Mouse (Mus musculus) limb, embryonic 11.5 days (tissue): ENCODE data around the gene Pgs1. TPM values are rescaled to one million over a fixed set of nuclear protein-coding genes. Genes with fewer than 3 reads are reported as not detected.

ENCODE experiments used
- microRNA-seq: library from miRNA; unstranded; fragments of <30 nt; microRNA quantifications from one replicate; pipeline ENCODE4, GENCODE M21; 2016
- polyA plus RNA-seq: library from polyadenylated mRNA; unstranded; fragments of >200 nt; fragmentation: Nextera tagmentation; extraction: Ambion mirVana; gene quantifications from 2 replicates; pipeline ENCODE4 v1.2.1, GENCODE M21; 2014

The Pgs1 gene
- polyA plus RNA-seq, 1 experiment from 2014 or later: 38.4 TPM

Small RNA genes lying within 50 kb of the gene (microRNA-seq; reads per million reads assigned to microRNA genes)
- not detected for gene Mir6933

Other genes with a start within 250 kb of the Pgs1 start
- gene Tmc8, start 204.2 kb upstream of the Pgs1 start, polyA plus RNA-seq: 0.60 and 0.87 TPM in 2 replicates
- gene Tmc6, start 204.1 kb upstream of the Pgs1 start, polyA plus RNA-seq: 13.5 and 19.3 TPM in 2 replicates
- 0.71 and 0.83 TPM in 2 replicates for gene 6030468B19Rik, start 188.6 kb upstream of the Pgs1 start, polyA plus RNA-seq
- gene Gm20708, start 176.6 kb upstream of the Pgs1 start, polyA plus RNA-seq: 0.16 TPM in 1 of 2 replicates, not detected in the other
- 30.1 and 33.2 TPM in 2 replicates for gene Syngr2, start 176.6 kb upstream of the Pgs1 start, polyA plus RNA-seq
- gene Afmid, start 160.4 kb upstream of the Pgs1 start, polyA plus RNA-seq: 3.1 and 3.2 TPM in 2 replicates
- gene Tk1, start 160.2 kb upstream of the Pgs1 start, polyA plus RNA-seq: 126 and 138 TPM in 2 replicates
- gene Birc5, start 137.0 kb upstream of the Pgs1 start, polyA plus RNA-seq: 400 and 435 TPM in 2 replicates
- not detected in 2 replicates for gene Tmem235, start 125.5 kb upstream of the Pgs1 start, polyA plus RNA-seq
- 1.4 and 1.5 TPM in 2 replicates for gene Tha1, start 112.8 kb upstream of the Pgs1 start, polyA plus RNA-seq
- 5.4 and 6.7 TPM in 2 replicates for gene Socs3, start 16.2 kb upstream of the Pgs1 start, polyA plus RNA-seq
- 0.11 TPM in 2 replicates for gene Dnah17, start 144.3 kb downstream of the Pgs1 start, polyA plus RNA-seq